Mouse (Mus musculus): Measurements from ENCODE around the gene Edem1.
"Not testable (repeated sequence)": the region's sequence is repeated elsewhere in the genome, so short reads cannot be mapped to it uniquely, and the experiment has no call there.

Gene Edem1

DNA sequence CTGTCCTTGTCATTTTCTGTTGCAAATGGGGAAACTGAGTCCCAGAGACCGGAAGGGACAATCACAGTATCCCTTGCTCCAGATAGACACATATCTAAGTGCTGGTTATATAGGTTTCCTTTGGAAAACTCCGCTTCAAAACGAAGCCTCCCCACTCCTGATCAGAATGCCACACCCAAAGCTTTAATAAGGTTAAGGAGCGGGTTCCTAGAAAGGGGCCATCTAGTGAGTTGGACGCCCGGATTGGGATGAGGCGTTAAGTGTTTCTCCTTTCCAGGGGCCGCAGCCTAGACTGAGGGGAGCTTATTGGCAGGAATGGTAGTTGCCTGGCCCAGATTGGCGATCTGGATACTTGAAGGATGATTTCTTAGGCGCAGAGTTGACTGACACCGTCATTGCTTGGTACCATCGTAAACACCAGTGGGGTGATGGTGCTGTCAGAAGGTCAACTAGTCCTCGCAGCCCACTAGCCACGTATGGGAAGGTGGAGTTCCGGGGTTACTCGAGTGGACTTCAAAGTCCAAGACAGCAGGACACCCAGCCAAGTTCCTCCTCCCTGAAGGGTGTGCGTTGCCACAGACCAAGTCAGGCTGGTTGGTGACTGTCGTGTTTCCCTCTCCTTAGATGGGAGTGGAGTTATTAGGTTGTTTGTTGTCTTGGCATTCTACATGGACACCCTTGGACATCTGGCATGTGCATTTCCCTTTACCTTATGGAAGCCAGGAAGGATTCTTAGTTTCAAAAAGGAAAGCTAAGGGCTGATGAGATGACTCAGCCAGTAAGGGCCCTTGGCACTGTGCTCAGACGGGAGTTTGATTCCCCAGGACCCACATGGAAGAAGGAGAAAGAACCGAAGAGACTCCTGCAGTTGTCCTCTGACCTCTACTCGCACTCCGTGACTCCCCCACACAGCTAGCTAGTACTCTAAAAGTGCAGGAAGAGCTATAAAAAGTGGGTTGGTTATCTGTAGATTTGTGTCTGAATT lies 1.2 kb downstream of the Edem1 start:
- DNase-seq: peak; percentile 55

GRCm38 (mm10) chr6:108832170-108832569 lies 3.7 kb downstream of the Edem1 start:
- DNase-seq: no peak

GRCm38 (mm10) chr6:108832989-108833388 lies 4.5 kb downstream of the Edem1 start:
- peak; percentile 47 for DNase-seq

DNA sequence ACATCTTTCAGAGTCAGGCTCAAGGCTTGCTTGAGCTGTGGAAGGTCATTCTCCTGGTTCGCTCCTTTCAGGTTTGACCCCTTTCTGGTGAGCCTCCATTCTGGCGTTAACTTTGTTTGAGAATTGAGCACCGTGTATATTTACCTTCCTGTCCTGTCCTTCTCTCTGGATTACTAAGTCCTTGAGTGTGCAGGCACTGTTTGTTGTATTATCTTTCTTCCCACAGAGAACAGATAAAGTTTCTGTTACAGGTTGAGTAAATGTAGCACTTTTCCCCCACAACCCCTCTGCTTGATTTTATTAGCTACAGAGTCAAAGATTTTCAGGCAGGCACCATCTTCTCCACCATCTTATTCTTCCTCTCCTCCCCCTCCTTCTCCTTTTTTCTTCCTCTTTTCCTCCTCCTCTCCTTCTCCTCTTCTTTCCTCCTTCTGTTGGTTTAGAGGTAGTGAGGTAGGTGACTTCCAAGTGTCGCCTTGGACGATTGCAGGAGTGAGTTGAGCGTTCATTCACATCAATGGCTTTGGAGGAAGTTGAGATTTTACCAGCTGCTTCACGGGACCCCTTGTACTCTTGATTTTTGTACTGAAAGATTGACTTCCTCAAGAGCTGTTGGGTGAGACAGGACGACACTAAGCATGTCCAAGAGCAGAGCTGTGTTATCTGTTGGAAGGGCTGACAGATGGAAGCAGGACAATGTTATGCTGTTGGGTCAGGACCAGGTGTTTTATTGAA lies 5.7 kb downstream of the Edem1 start:
- no peak for DNase-seq

- peak; percentile 82 for DNase-seq
Measured at GRCm38 (mm10) chr6:108835765-108836691, 7.6 kb downstream of the Edem1 start.

- no peak for DNase-seq
Measured at GRCm38 (mm10) chr6:108837081-108837480, 8.6 kb downstream of the Edem1 start.

DNA sequence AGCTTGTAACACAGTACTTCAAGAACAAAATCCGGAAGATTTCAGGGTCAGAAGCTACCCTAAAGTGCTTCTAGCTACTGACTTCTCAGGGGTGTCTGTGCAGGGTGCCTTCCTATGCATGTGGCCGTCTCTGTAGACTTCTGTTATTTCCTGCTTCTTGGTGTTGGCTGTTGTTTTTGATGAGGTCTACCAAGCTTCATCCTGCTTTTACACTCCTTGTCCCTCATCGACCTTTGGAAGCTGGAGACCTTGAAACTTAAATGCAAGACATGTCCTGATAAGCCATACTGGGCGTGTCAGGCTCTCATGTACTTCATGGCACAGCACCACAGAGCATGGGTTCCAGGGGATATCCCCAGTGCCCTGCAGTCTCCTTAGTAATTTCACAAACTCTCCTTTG lies 9.5 kb downstream of the Edem1 start:
- peak; percentile 63 for DNase-seq

DNA sequence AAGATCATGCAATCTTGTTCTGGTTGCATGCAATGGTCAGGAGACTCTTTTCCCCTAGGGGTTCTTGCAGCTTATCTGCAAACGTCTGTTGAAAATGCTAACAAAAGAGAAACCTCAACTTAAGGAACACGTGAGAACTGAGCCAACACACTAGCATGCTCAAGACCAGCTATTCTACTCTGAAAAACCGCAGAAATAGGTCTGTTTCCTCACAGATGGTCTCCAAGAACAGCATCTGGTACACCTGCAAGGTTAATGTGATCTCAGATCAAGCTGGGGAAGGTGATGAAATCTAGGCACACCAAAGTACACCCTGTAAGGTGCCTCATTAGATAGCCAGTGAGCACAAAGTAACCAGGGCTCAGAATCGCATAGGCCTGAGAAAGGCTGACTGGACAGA lies 11.0 kb downstream of the Edem1 start:
- DNase-seq: peak; percentile 60

GRCm38 (mm10) chr6:108840861-108841640 lies 12.6 kb downstream of the Edem1 start:
- no peak for DNase-seq

GRCm38 (mm10) chr6:108843664-108844063 lies 15.2 kb downstream of the Edem1 start:
- DNase-seq: no peak

GRCm38 (mm10) chr6:108844093-108844492 lies 15.7 kb downstream of the Edem1 start:
- no peak for DNase-seq

DNA sequence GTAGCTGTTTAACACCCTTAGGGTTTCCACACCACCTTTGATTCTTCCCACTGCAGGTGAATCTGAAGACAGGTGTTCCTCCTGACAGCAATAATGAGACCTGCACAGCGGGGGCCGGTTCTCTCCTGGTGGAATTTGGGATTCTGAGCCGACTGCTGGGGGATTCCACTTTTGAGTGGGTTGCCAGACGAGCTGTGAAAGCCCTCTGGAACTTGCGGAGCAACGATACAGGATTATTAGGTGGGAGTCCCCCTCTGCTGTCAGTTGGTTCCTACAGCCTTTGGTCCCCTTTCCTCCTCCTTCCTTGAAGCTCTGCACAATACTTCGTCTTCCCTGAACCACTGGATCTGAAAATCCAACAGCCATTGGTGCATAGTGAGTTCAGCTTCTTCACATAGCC lies 16.3 kb downstream of the Edem1 start:
- no peak for DNase-seq

- DNase-seq: no peak
Measured at GRCm38 (mm10) chr6:108852088-108852670, 23.7 kb downstream of the Edem1 start.

DNA sequence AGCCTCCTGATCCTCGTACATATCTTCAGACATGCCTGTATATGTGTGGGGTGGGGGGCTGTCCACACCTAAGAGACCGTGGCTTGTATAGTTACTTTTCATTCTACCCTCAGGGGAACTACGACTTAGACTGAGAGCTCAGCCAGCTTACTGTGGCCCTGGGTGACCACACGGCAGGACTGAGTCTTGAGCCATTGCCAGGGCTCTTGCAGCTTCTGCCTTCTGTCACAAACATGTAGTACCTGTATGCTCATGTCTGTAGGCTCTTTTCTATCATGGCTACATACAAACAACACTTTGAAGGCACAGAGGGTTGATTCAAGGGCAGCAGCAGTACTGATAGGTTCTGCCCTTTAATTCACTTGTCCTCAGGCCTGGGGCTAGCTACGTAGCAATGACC lies 24.5 kb downstream of the Edem1 start:
- DNase-seq: no peak

DNA sequence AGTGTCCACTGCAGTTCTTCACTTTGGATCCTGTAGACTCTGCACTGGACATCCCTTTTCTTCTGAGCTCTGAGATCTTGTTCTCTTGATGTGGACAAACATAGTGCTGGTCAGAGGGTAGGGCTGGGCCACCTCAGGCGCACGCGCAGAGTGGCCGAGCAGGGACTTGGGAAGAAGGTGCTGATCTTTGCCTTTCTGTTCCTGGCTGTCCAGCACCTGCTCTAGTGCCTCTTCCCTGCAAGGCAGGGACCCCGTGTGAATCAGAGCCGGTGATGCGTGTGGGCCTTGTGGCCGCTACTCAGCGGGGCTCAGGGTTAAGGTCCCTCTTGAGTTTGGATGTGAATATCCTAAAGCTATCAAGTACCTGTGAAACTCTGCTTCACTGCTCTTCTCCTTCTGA lies 30.1 kb downstream of the Edem1 start:
- DNase-seq: no peak

- DNase-seq: no peak
Measured at GRCm38 (mm10) chr6:108861226-108861625, 32.8 kb downstream of the Edem1 start.

- DNase-seq: no peak
Measured at GRCm38 (mm10) chr6:108862548-108862947, 34.1 kb downstream of the Edem1 start.

DNA sequence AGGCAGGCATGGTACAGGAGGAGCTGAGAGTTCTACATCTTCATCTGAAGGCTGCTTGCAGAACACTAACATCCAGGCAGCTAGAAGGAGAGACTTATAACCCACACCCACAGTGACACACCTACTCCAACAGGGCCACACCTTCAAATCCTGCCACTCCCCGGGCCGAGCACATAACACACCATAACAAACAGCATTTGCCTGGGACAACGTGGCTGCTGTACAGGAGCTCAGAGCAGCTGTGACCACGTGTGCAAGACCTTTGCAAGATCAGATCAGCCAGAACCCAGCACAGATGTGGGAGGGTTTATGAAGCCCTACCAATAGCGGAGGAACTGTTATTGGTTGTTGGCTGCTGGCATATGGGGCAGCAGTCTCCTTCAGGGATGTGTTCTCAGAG lies 37.9 kb downstream of the Edem1 start:
- no peak for DNase-seq

- DNase-seq: not testable (repeated sequence)
Measured at GRCm38 (mm10) chr6:108869031-108869430, 40.6 kb downstream of the Edem1 start.

DNA sequence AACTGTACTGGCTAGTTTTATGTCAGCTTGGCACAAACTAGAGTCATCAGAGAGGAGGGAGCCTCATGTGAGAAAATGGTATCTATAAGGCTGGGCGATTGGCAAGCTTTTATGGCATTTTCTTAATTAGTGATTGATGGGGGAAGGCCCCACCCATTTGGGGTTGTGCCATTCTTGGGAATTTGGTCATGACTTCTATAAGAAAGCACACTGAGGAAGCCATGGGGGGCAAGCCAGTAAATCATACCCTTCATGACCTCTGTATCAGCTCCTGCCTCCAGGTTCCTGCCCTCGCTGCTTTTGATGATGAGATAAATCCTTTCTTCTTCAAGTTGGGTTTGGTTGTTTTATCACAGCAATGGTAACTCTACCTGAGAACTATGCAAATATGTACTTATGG lies 42.0 kb downstream of the Edem1 start:
- no peak for DNase-seq

GRCm38 (mm10) chr6:108871251-108871650 lies 42.8 kb downstream of the Edem1 start:
- DNase-seq: no peak

- no peak for DNase-seq
Measured at GRCm38 (mm10) chr6:108875344-108875743, 46.9 kb downstream of the Edem1 start.

Data from thymus, postnatal 25 days (tissue).